7 mouse cellular contexts compared by ENCODE assay signal in genomic region chrX:17571621-17572459, GRCm38 (mm10). TPM values are rescaled to one million over a fixed set of nuclear protein-coding genes. Genes with fewer than 3 reads are reported as not detected.
A peak's percentile ranks its signal among the peaks of the same experiment; 100 is the strongest.
DNase-seq lines count a peak whose midpoint lies in the region; ATAC-seq lines count a peak whose summit lies in the region.

Fundc1 (minus strand) TSS chrX:17572325.

- DNase-seq in adrenal gland, postnatal 10 days, result peak; percentile 92
- DNase-seq in embryonic facial prominence, embryonic 10.5 days (ENCODE audit: low spot score), result peak; percentile 93
- DNase-seq in gonadal fat pad, adult 2 months (ENCODE audit: low read depth), result no peak
- DNase-seq in kidney, adult 11 months, result peak; percentile 97
- peak; percentile 86 for DNase-seq in limb, embryonic 10.5 days (ENCODE audit: low spot score)
- DNase-seq in spleen, adult 12 weeks (ENCODE audit: low spot score), result peak; percentile 75

- peak; percentile 98 for ATAC-seq in midbrain, embryonic 13.5 days

- H3K4me1 ChIP-seq in embryonic facial prominence, embryonic 10.5 days, result no peaks in the 10 kb centered on the region
- no peaks in the 10 kb centered on the region for H3K4me1 ChIP-seq in limb, embryonic 10.5 days
- peaks cover 3% of the 10 kb centered on the region; the same call in 1 of the 2 replicates for H3K4me1 ChIP-seq in midbrain, embryonic 13.5 days (replicated peaks)

- H3K4me2 ChIP-seq in midbrain, embryonic 13.5 days (replicated peaks), result peak within 1 kb of the TSS; percentile 52

- H3K27ac ChIP-seq in embryonic facial prominence, embryonic 10.5 days (replicated peaks), result peak within 1 kb of the TSS; percentile 89
- H3K27ac ChIP-seq in limb, embryonic 10.5 days, result peak within 1 kb of the TSS; percentile 88
- H3K27ac ChIP-seq in midbrain, embryonic 13.5 days, result peak within 1 kb of the TSS; percentile 93

- 11% methylated on average over 30 of the region's 30 CpGs for WGBS in embryonic facial prominence, embryonic 10.5 days
- WGBS in limb, embryonic 10.5 days, result 5% methylated on average over 30 of the region's 30 CpGs
- 12% methylated on average over 28 of the region's 30 CpGs for WGBS in midbrain, embryonic 13.5 days

- peak within 1 kb of the TSS; percentile 60 for H3K4me3 ChIP-seq in embryonic facial prominence, embryonic 10.5 days
- H3K4me3 ChIP-seq in limb, embryonic 10.5 days, result peak within 1 kb of the TSS; percentile 55
- H3K4me3 ChIP-seq in midbrain, embryonic 13.5 days (replicated peaks), result peak within 1 kb of the TSS; percentile 44

- no peaks in the 10 kb centered on the region for H3K27me3 ChIP-seq in embryonic facial prominence, embryonic 10.5 days (replicated peaks; ENCODE audit: low read depth, poor library complexity, severe bottlenecking)
- no peaks in the 10 kb centered on the region for H3K27me3 ChIP-seq in limb, embryonic 10.5 days (ENCODE audit: low read depth, poor library complexity, severe bottlenecking)
- H3K27me3 ChIP-seq in midbrain, embryonic 13.5 days, result no peaks in the 10 kb centered on the region

- no peaks in the 10 kb centered on the region for H3K9me3 ChIP-seq in embryonic facial prominence, embryonic 10.5 days
- H3K9me3 ChIP-seq in limb, embryonic 10.5 days (replicated peaks), result no peaks in the 10 kb centered on the region
- no peaks in the 10 kb centered on the region for H3K9me3 ChIP-seq in midbrain, embryonic 13.5 days

- H3K9ac ChIP-seq in midbrain, embryonic 13.5 days (replicated peaks), result peak within 1 kb of the TSS; percentile 72

- H3K36me3 ChIP-seq in embryonic facial prominence, embryonic 10.5 days (replicated peaks), result no peaks in the 10 kb centered on the region
- no peaks in the 10 kb centered on the region for H3K36me3 ChIP-seq in limb, embryonic 10.5 days
- no peaks in the 10 kb centered on the region for H3K36me3 ChIP-seq in midbrain, embryonic 13.5 days

RNA-seq across cellular contexts. Expression of gene Fundc1, which starts in this region (rescaled TPM):
- 10 to 100 TPM; 32.5 to 39.5 TPM for total RNA-seq in adrenal gland, postnatal 10 days (2021)
- polyA plus RNA-seq in embryonic facial prominence, embryonic 10.5 days (2016; fragmentation: Nextera tagmentation; extraction: Ambion mirVana), result 46.5 and 47.8 TPM in 2 replicates
- polyA plus RNA-seq in gonadal fat pad, adult 2 months (2012; rRNA removed), result 11.2 and 15.1 TPM in 2 replicates
- polyA plus RNA-seq in limb, embryonic 10.5 days (2016; fragmentation: Nextera tagmentation; extraction: Ambion mirVana), result 44.5 and 55.7 TPM in 2 replicates
- 66.3 and 73.8 TPM in 2 replicates for polyA plus RNA-seq in midbrain, embryonic 13.5 days (2015; fragmentation: Nextera tagmentation; extraction: Ambion mirVana)
